Mouse (Mus musculus): ENCODE measurements around the gene Inafm2. TPM values are rescaled to one million over a fixed set of nuclear protein-coding genes. Genes with fewer than 3 reads are reported as not detected.
A peak's percentile ranks its signal among the peaks of the same experiment; 100 is the strongest.

The Inafm2 gene
- 22.6 and 23.1 TPM in 2 replicates for polyA plus RNA-seq (2015; fragmentation: Nextera tagmentation; extraction: Ambion mirVana)

DNA sequence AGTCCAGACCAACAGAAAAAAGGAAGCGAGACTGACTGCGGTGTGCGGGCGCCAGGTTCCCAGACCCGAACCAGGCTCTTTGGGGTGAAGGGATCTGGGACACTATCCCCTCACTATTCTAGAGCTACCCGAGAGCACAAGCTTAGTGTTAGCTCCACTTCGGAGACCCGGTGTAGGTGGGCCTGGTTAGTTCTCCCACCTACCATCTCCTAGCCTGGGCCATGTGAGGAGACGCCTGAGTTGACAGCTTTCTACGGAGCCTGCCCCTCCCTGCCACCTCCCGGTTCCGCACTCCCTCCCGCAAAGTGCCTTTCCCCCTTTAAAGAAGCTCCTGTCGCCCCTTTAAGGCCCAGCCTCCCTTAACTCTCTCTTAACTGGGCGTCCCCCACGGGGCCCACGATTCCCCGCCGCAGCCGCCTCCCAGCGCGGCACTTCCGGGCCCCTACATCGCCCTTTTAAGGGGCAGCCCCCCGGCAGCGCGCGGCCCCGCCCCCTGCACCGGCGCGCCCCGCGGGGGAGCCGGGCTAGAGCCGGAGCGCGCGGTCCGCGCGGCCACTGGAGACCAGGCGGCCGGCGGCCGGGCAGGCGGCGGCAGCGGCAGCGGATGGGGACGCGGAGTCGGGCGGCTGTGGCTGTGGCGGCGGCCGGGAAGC, at the start of gene Inafm2:
Gene Inafm2, plus strand, starts transcription at position 527 of the 653 bp plus-strand sequence.
- WGBS = 1% methylated on average over 44 of the region's 57 CpGs
- H3K27ac ChIP-seq = peak within 1 kb of the TSS; percentile 26; the same call in 1 of the 2 replicates
- peaks cover 26% of the 10 kb centered on the region; the same call in 1 of the 2 replicates for H3K4me1 ChIP-seq
- H3K36me3 ChIP-seq = no peaks in the 10 kb centered on the region
- H3K4me2 ChIP-seq = peak within 1 kb of the TSS; percentile 96
- peak within 1 kb of the TSS; percentile 91 for H3K4me3 ChIP-seq (replicated peaks)
- no peaks in the 10 kb centered on the region for H3K9me3 ChIP-seq
- ATAC-seq (ENCODE audit: insufficient read depth, low FRiP score, low read depth) = peak; percentile 91
- peak within 1 kb of the TSS; percentile 86 for H3K9ac ChIP-seq
- H3K27me3 ChIP-seq (replicated peaks) = peaks cover 17% of the 10 kb centered on the region; the same call in 1 of the 2 replicates

DNA sequence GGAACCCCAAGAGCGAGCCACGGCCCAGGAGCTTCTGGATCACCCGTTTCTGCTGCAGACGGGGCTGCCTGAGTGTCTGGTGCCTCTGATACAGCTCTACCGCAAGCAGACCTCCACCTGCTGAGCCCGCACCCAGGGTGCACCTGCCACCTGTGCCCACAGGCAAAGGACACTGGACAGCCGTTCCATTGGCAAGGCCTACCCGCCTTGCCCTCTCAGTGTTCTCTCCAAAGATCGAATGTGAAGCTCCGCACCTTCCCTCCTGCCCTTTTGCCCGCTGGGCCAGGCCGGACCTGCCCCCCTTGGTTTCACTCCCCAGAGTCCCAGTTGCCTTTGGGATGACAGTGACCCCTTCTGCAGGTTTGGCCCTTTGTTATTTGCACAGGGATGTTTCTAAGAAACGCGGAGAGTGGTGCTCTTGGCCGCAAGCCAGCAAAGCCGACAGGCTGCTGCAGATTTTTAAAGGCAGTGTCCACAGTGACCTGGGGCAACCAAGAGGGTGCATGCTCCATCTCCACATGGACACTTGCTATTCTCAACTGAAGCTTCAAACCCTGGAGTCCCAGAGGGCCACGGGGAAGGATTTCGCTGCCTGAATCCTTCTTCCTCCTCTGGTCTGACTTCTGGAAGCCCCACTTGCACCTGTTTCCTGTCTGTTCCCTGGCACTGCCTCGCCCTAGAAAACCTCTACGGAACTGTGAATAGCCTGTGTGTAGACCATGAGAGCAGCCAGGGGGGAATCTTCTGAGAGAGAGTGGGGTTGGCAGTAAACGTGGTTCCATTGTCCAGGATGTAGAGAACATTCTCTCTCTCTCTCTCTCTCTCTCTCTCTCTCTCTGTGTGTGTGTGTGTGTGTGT, 48.9 kb upstream of the Inafm2 start:
- no peak overlapping the region for H3K4me2 ChIP-seq
- H3K27ac ChIP-seq = no peak overlapping the region
- H3K4me3 ChIP-seq (replicated peaks) = no peak overlapping the region
- H3K36me3 ChIP-seq = no peaks in the 10 kb centered on the region
- no peaks in the 10 kb centered on the region for H3K9me3 ChIP-seq
- no peak for ATAC-seq (ENCODE audit: insufficient read depth, low FRiP score, low read depth)
- H3K4me1 ChIP-seq = peaks cover 21% of the 10 kb centered on the region
- peaks cover 20% of the 10 kb centered on the region for H3K27me3 ChIP-seq (replicated peaks)
- no peak overlapping the region for H3K9ac ChIP-seq
- 38% methylated on average over 21 of the region's 21 CpGs for WGBS

DNA sequence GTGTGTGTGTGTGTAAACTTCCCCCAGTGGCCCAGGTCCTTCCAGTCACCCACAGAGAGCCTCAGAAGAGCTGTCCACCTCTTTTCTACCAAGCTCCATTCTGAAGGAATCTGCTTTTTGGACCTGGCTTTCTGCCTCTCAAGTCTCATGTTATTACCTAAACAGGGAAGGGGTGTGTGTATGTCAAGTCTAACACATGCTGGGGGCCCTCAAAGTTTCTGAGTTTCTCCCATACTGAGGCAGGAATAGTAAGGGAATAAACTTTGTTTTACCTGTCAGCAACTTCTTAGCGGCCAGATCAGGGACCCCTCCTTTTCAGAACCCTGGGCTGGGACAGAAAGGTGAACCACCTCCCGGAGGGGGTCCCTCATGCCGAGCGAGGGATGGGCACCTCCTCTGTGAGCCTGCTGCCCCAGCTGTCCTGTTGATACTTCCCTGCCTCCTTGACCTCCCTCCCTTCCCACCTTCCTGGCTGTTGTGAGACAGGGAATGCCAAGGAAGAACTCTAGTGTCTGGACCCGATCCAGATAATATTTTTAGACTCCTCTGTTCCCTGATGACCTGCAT, 48.2 kb upstream of the Inafm2 start:
- H3K9ac ChIP-seq = no peak overlapping the region

DNA sequence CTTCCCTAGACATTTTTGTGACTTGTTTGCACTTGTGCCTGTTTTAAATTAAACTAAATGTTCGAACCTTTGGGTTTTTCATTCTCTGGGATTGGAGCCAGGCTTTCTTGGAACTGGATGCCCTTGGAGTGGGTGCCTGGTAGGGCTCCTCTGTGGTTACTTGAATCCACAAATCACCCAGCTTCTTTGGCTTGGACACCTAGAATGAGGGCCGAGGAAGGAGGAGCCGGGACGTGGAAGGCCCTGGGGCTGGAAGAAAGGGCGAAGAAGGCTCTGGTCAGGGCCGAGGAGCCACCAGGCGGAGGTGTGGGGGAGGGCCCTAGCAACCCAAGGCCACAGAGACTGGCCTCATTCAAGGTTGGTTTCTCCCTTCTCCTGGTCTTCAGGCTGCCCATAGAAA, 47.6 kb upstream of the Inafm2 start:
- Histone ChIP-seq H3K27ac (no peak overlapping the region), H3K4me3 (replicated peaks) (no peak overlapping the region), H3K36me3 (no peaks in the 10 kb centered on the region), H3K9me3 (no peaks in the 10 kb centered on the region), H3K9ac (no peak overlapping the region), H3K27me3 (replicated peaks) (peaks cover 33% of the 10 kb centered on the region), H3K4me2 (no peak overlapping the region), H3K4me1 (peaks cover 30% of the 10 kb centered on the region)
- WGBS = 38% methylated on average over 7 of the region's 7 CpGs
- ATAC-seq (ENCODE audit: insufficient read depth, low FRiP score, low read depth) = no peak

More for the DNA sequence above, 48.2 kb upstream of the Inafm2 start:
- H3K4me2 ChIP-seq = no peak overlapping the region
- WGBS = 33% methylated on average over 5 of the region's 5 CpGs
- no peak for ATAC-seq (ENCODE audit: insufficient read depth, low FRiP score, low read depth)
- peaks cover 25% of the 10 kb centered on the region for H3K4me1 ChIP-seq
- H3K27me3 ChIP-seq (replicated peaks) = peaks cover 27% of the 10 kb centered on the region
- no peaks in the 10 kb centered on the region for H3K9me3 ChIP-seq
- H3K36me3 ChIP-seq = no peaks in the 10 kb centered on the region
- no peak overlapping the region for H3K4me3 ChIP-seq (replicated peaks)
- no peak overlapping the region for H3K27ac ChIP-seq

DNA sequence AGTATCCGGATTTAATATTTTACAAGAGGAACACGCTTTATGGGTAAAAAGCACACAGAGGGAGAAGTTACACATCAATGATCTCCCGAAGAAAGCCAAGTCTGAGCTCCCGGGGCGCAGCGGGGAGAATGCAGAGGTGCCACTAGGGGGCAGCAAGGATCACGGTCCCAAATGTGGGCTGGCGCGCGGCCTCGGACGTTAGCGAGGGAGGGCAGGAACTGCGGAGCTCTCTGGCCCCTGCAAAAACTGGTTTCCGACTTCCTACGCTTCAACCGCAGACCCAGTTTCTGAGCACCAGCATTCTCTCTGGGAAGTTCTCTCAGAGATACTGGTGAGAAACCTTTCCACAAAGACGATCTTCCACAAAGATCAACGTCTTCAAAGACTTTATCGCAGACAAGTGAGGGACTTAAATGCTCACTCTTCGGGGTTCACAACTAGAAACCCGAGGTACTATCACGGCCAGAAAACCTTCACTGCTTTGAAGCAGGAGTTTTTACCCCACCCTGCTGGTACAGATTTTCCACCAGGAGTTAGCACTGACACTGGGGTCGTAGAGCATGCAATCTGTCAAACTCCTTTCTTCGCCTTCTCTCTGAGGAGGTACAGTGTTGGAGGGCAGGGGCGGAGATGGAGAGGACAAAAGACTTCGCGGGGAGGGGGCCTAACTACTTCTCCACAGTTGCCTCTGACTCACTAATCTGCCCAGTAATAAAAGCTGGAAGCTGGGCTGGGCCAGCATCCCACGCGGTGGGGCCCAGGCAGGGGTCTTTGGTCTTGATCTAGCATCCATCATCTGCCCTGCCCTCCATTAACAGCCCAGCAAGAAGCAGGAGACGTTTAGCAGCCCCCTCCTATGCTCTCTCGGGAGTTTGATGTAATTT, 45.1 kb upstream of the Inafm2 start:
- peaks cover 45% of the 10 kb centered on the region for H3K4me1 ChIP-seq
- no peak overlapping the region for H3K27ac ChIP-seq
- H3K4me2 ChIP-seq = peak overlapping the region; percentile 51
- no peaks in the 10 kb centered on the region for H3K36me3 ChIP-seq
- H3K4me3 ChIP-seq (replicated peaks) = peak overlapping the region; percentile 18
- H3K9ac ChIP-seq = no peak overlapping the region
- ATAC-seq (ENCODE audit: insufficient read depth, low FRiP score, low read depth) = no peak
- H3K27me3 ChIP-seq (replicated peaks) = peaks cover 57% of the 10 kb centered on the region
- 5% methylated on average over 32 of the region's 32 CpGs for WGBS
- H3K9me3 ChIP-seq = no peaks in the 10 kb centered on the region

DNA sequence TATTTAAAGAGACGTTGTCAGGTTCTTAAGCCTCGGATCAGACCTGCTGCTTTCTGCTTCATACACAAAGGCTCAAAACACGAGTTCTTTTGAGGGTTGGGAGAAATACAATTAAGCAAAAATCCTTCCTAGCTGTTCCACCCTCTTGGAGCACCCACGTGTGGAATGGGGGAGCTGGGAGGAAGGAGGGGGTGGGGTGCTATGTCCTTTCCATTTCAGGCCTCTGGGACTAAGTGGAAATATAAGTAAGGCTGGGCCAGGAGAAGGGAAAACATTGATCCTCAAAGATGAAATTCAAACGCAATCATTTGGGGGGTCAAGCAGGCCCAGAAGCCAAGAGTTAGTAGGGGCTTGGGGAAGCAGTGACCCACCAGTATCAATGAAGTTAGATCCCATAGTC, 44.4 kb upstream of the Inafm2 start:
- Histone ChIP-seq H3K9ac (no peak overlapping the region), H3K27ac (no peak overlapping the region), H3K4me3 (replicated peaks) (no peak overlapping the region), H3K36me3 (no peaks in the 10 kb centered on the region), H3K27me3 (replicated peaks) (peaks cover 61% of the 10 kb centered on the region), H3K9me3 (no peaks in the 10 kb centered on the region), H3K4me1 (peaks cover 41% of the 10 kb centered on the region), H3K4me2 (no peak overlapping the region)
- no peak for ATAC-seq (ENCODE audit: insufficient read depth, low FRiP score, low read depth)
- WGBS = 17% methylated on average over 5 of the region's 5 CpGs

DNA sequence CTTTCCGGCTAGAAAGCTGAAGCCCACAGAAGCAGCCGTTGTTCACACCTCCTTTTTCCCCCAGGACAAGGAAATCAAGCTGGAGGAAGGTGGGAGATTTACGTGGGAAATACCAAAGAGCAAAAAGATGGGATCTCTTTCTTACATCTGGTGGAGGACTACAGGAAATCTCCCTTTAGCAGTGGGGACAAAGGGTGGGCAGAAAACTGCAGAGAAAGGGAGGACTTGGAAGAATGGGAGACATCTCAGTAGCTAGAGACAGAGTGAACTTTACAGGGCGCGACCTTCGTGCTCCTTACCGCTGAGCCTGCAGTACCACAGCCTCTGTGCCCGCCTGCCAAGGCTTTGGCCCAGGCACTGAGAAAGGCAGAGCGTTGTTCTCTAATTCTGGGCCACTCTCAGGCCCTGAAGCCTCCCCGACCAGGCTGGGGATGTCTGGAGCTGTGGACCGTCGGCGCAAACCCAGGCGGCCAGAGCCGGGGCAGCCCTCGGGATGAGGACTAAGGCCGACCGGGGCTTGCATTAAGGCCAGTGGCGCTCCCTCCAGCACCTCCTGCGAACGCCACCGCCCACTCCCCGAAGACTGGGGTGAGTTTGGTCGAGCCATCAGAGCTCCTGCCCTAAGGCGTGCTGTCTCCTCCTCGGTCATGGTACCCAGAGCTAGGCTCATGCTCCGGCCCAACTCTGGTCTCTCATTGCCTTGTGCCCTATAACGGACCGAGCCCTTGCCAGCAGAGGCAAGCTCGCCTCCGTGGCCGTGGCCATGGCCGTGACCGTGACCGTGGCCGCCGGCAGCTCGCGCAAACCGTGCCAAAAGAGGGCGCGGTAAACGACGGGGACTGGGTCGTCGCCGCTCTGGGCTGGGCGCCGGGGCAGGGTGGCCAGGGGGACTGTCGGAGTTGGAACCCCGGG, 43.3 kb upstream of the Inafm2 start:
- WGBS = 12% methylated on average over 51 of the region's 51 CpGs
- ATAC-seq (ENCODE audit: insufficient read depth, low FRiP score, low read depth) = 0 out of 2 replicates have a peak, but pooled peaks have one; percentile 11
- H3K4me1 ChIP-seq = peaks cover 34% of the 10 kb centered on the region
- H3K27me3 ChIP-seq (replicated peaks) = peaks cover 67% of the 10 kb centered on the region
- H3K9ac ChIP-seq = no peak overlapping the region
- H3K4me2 ChIP-seq = peak overlapping the region; percentile 92
- no peaks in the 10 kb centered on the region for H3K36me3 ChIP-seq
- H3K4me3 ChIP-seq (replicated peaks) = peak overlapping the region; percentile 47
- H3K9me3 ChIP-seq = no peaks in the 10 kb centered on the region
- no peak overlapping the region for H3K27ac ChIP-seq

DNA sequence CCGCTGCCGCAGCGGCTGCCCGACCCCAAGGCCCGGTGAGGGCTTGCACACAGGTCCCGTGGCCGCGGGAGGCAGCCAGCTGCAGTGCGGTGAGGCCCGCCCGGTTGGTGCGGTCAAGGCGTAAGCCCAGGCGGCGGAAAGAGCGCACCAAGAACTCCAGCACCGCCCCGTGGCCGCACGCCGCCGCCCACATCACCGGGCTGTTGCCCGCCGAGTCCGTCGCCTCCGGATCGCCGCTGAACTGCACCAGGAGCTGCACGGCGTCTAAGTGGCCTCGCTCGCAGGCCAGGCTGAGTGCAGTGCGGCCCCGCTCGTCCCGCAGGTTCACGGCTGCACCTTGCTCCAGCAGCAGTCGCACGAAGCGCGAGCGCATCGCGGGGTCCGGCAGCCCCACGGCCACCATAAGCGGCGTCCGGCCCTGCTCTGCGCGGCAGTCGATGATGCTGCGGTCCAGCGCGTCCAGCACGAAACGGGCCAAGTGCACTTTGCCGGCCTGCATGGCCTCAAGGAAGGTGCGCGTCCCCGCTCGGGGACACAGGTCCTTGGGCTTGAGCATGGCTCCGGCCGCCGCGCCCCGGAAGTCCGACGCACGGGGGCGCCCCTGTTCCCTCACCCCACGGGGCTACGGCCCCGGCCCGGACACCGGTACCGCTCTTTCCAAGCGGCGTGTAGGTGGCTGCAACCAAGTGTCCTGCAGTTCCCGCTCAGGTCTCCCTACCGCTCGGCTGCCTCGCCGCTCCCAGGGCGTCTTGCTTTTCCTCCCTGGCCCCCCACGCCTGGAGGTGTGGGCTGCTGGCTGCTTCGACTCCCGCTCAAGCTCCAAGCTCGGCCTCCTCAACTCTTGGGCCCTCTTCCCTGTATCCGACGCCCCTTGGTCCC, 42.4 kb upstream of the Inafm2 start:
- Histone ChIP-seq H3K9me3 (no peaks in the 10 kb centered on the region), H3K36me3 (no peaks in the 10 kb centered on the region), H3K4me2 (peak overlapping the region; percentile 92), H3K27me3 (replicated peaks) (peaks cover 74% of the 10 kb centered on the region), H3K9ac (no peak overlapping the region), H3K4me1 (peaks cover 32% of the 10 kb centered on the region), H3K4me3 (replicated peaks) (peak overlapping the region; percentile 47), H3K27ac (no peak overlapping the region)
- WGBS = under 1% methylated on average over 93 of the region's 93 CpGs
- peak; percentile 41 for ATAC-seq (ENCODE audit: insufficient read depth, low FRiP score, low read depth)

DNA sequence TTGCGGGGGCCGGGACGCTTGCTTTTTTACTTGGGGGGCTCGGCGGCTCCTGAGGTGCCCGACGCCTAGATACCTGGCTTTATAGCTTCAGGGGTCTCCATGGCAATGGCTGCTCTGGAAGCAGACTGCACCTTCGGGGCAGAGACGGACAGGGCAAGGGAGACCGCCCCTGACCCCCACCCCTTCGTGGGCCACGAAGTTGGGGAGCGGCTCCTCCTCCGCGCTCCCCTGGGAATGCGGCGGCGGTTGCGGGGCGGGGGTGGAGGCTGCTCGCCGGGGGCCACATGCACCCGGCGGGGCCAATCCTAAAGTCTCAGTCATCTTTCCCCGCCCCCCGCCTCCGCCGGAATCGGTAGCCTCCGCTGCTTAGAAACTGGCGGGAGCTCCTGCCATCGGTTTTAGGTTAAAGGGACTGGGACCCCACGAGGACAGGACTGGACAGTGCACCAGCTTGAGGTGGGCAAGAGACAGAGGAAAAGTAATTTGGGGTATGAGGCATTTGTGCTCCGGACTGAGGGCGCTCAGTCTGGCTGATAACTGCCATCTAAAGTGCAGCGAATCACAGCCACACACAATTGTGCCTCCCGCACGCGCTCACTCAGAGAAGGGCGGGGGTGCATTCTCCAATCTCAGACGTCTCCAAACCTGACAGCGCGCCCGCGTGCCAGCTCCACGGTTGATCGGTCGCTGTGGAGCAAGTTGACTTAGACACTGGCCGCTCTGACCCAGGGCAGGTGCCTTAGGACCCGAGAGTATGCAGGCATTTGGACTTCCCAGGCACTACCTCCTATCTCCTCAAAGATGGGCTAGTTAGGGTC, 41.4 kb upstream of the Inafm2 start, which contains the start of gene Ankrd63:
Gene Ankrd63, minus strand, starts transcription at position 51 of the 818 bp plus-strand sequence.
- H3K4me3 ChIP-seq (replicated peaks) = peak within 1 kb of the TSS; percentile 47
- H3K9ac ChIP-seq = no peak within 1 kb of the TSS
- 2% methylated on average over 50 of the region's 50 CpGs for WGBS
- H3K4me1 ChIP-seq = peaks cover 32% of the 10 kb centered on the region
- no peak for ATAC-seq (ENCODE audit: insufficient read depth, low FRiP score, low read depth)
- H3K27me3 ChIP-seq (replicated peaks) = peaks cover 84% of the 10 kb centered on the region
- no peaks in the 10 kb centered on the region for H3K36me3 ChIP-seq
- H3K4me2 ChIP-seq = peak within 1 kb of the TSS; percentile 92
- no peak within 1 kb of the TSS for H3K27ac ChIP-seq
- no peaks in the 10 kb centered on the region for H3K9me3 ChIP-seq
